Mouse (Mus musculus): ENCODE data around the gene Znhit2. TPM values are rescaled to one million over a fixed set of nuclear protein-coding genes. Genes with fewer than 3 reads are reported as not detected.
A peak's percentile ranks its signal among the peaks of the same experiment; 100 is the strongest.

The Znhit2 gene
- polyA plus RNA-seq, 1 experiment from 2014 or later, result 40.5 TPM

DNA sequence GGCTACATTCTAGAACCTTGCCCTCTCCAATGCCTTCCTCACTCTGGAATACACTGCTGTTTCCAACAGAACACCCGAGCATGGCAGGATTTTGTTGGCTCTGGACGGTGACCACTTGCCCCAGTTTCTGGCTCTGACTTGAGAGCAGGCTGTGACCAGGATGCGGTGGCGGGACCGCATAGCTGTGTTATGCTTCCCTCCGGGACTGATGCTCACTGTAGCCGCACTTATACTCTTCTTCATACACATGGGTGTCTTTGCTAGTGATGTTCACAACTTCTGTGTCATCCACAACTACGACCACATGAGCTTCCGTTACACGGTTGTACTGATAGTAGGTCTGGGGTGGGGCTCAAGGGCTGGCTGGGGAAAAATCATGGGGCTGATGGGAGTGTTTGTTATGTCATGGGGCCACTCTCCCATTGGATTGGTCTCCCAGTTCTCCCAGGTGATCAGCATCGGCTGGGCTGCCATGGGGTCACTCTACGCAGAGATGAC, 19.0 kb downstream of the Znhit2 start, which contains the start of gene Tmem262:
Gene Tmem262, plus strand, starts transcription at position 51 of the 498 bp plus-strand sequence.
- H3K9me3 ChIP-seq (replicated peaks; ENCODE audit: control insufficient read depth, low read length), result no peaks in the 10 kb centered on the region
- H3K4me1 ChIP-seq (ENCODE audit: control insufficient read depth, insufficient read depth, low read length), result peaks cover 13% of the 10 kb centered on the region
- peaks cover 33% of the 10 kb centered on the region for H3K36me3 ChIP-seq (ENCODE audit: control insufficient read depth, insufficient read depth, low read length)
- WGBS, result 95% methylated on average over 12 of the region's 12 CpGs
- DNase-seq (ENCODE audit: low spot score) (no peak), ATAC-seq (no peak)
- H3K4me2 ChIP-seq (ENCODE audit: low read length), result no peak within 1 kb of the TSS
- no peak within 1 kb of the TSS for H3K4me3 ChIP-seq (ENCODE audit: low read depth, low read length)
- no peaks in the 10 kb centered on the region for H3K27me3 ChIP-seq (replicated peaks; ENCODE audit: control insufficient read depth, insufficient read depth, low read length)
- H3K27ac ChIP-seq (ENCODE audit: low read depth, low read length), result no peak within 1 kb of the TSS
- H3K9ac ChIP-seq (ENCODE audit: low read length), result no peak within 1 kb of the TSS

DNA sequence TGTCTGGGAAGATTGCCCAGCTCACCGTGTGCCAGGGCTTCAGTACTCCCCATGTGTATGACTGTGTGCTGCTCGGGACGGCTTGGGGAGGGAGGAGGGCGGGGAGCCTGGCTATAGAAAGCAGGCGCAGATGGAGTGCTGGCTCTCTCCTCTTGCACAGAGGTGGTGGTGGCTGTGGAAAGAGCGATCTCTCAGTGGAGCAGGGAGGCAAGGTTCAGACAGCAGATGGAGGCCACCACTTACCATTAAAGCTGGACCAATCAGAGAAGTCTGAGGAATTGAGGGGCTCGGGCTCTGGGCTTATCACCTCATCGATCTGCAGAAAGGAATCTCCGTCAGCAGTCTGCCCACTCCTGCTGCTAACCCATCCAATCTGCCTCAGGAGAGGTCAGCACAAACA, 21.2 kb downstream of the Znhit2 start, which contains the start of gene Gm28374:
Gene Gm28374, minus strand, starts transcription at position 101 of the 400 bp plus-strand sequence.
- Histone ChIP-seq H3K4me2 (ENCODE audit: low read length) (no peak within 1 kb of the TSS), H3K4me1 (ENCODE audit: control insufficient read depth, insufficient read depth, low read length) (peaks cover 8% of the 10 kb centered on the region; the same call in 1 of the 2 replicates), H3K27ac (ENCODE audit: low read depth, low read length) (no peak within 1 kb of the TSS), H3K9ac (ENCODE audit: low read length) (no peak within 1 kb of the TSS), H3K36me3 (ENCODE audit: control insufficient read depth, insufficient read depth, low read length) (peaks cover 32% of the 10 kb centered on the region), H3K9me3 (replicated peaks; ENCODE audit: control insufficient read depth, low read length) (no peaks in the 10 kb centered on the region), H3K27me3 (replicated peaks; ENCODE audit: control insufficient read depth, insufficient read depth, low read length) (no peaks in the 10 kb centered on the region), H3K4me3 (ENCODE audit: low read depth, low read length) (no peak within 1 kb of the TSS)
- no peak for ATAC-seq
- no peak for DNase-seq (ENCODE audit: low spot score)
- 87% methylated on average over 9 of the region's 9 CpGs for WGBS

DNA sequence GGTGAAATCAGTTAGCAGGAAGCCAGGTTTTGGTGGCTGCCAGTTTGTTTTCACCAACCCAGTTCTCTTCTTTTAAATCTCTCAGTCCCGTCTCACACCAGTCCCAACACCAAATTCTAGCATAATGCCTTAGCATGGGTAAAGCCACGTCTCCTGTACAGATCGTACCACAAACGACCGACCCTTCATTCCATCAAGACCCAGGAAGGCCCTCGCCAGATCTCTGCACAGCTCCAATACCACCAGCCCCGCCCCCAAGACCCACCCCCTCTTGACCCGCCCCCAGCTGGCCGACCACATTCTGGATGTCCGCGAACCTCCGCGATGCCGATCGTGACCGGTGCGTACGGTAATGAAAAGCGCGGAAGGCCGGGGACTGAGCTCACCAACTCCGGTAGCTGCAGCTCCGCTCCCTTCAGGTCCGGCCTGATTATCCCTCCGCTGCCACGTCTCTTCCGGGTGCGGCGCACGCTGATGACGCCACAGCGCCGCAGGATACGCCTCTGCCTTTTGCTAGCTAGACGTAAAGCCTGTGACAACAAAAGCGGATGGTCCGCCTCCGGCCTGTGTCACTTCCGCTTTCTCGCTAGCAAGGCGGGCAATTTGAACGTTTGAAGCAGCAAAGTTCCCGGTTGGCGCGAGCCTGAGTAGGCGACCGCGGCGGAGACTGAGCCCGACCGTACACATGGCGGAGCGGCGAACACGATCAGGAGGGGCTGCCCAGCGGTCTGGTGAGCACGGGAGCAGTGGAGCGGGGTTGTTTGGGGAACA, 23.7 kb downstream of the Znhit2 start, which contains the start of the genes Zfpl1 and Cdca5:
Gene Zfpl1, minus strand, starts transcription at position 479 of the 771 bp plus-strand sequence.
Gene Cdca5, plus strand, starts transcription at position 506 of the 771 bp plus-strand sequence.
- WGBS, result under 1% methylated on average over 58 of the region's 58 CpGs
- Histone ChIP-seq H3K4me1 (ENCODE audit: control insufficient read depth, insufficient read depth, low read length) (peaks cover 8% of the 10 kb centered on the region; the same call in 1 of the 2 replicates), H3K36me3 (ENCODE audit: control insufficient read depth, insufficient read depth, low read length) (peaks cover 42% of the 10 kb centered on the region), H3K27ac (ENCODE audit: low read depth, low read length) (0 out of 2 replicates have a peak within 1 kb of the TSS, but pooled peaks have one; percentile 39), H3K4me2 (ENCODE audit: low read length) (peak within 1 kb of the TSS; percentile 92), H3K27me3 (replicated peaks; ENCODE audit: control insufficient read depth, insufficient read depth, low read length) (no peaks in the 10 kb centered on the region), H3K9me3 (replicated peaks; ENCODE audit: control insufficient read depth, low read length) (no peaks in the 10 kb centered on the region), H3K9ac (ENCODE audit: low read length) (peak within 1 kb of the TSS; percentile 71), H3K4me3 (ENCODE audit: low read depth, low read length) (peak within 1 kb of the TSS; percentile 68)
- ATAC-seq (peak; percentile 95), DNase-seq (ENCODE audit: low spot score) (peak; percentile 99)

DNA sequence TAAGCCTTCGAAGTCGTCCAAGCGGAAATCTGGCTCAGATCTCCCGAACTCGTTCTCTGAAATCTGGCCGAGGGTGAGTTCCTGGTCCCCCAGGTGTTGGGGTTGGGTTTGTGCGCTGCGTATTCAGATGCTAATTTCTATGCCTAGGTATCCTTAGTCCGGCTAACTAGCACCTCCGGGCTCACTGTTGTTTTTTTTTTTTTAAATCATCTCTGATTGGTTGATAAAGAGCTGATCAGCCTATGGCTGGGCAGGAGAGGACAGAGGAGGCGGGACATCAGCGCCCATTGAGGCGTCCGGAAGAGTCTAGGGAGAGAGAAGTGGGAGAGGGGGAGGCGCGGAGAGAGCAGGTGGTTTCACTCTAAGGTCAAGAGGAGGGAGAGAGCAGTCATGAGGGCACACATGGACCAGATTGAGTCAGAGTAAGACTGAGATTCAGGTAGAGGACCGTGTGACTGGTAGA, 24.5 kb downstream of the Znhit2 start:
- Histone ChIP-seq H3K9ac (ENCODE audit: low read length) (peak overlapping the region; percentile 71), H3K36me3 (ENCODE audit: control insufficient read depth, insufficient read depth, low read length) (peaks cover 43% of the 10 kb centered on the region), H3K27ac (ENCODE audit: low read depth, low read length) (no peak overlapping the region), H3K9me3 (replicated peaks; ENCODE audit: control insufficient read depth, low read length) (no peaks in the 10 kb centered on the region), H3K4me1 (ENCODE audit: control insufficient read depth, insufficient read depth, low read length) (peaks cover 8% of the 10 kb centered on the region; the same call in 1 of the 2 replicates), H3K27me3 (replicated peaks; ENCODE audit: control insufficient read depth, insufficient read depth, low read length) (no peaks in the 10 kb centered on the region), H3K4me3 (ENCODE audit: low read depth, low read length) (peak overlapping the region; percentile 68), H3K4me2 (ENCODE audit: low read length) (peak overlapping the region; percentile 88)
- DNase-seq (ENCODE audit: low spot score), result peak; percentile 80
- WGBS, result under 1% methylated on average over 17 of the region's 17 CpGs
- ATAC-seq, result peak; percentile 80

DNA sequence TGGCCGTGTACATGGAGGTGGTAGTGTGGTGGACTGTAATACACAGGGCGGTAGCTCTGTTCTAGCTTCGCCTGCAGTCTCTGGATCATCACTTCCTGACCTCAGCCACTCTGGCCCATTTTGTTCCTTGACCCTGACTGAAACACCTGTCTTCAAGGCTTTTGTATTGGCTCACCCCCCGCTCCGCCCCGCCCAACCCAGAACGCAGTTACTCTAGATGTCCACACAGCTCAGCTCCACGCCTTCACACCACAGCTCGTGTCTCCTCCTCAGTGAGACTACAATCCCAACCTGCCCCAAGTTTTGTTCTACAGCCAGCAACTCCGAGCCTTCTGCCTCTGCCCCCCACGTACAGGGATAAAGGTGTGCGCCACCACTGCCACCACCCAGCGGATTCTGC, 27.8 kb downstream of the Znhit2 start:
- DNase-seq (ENCODE audit: low spot score), result no peak
- no peak overlapping the region for H3K9ac ChIP-seq (ENCODE audit: low read length)
- no peak overlapping the region for H3K4me2 ChIP-seq (ENCODE audit: low read length)
- peaks cover 43% of the 10 kb centered on the region for H3K36me3 ChIP-seq (ENCODE audit: control insufficient read depth, insufficient read depth, low read length)
- no peak overlapping the region for H3K4me3 ChIP-seq (ENCODE audit: low read depth, low read length)
- no peaks in the 10 kb centered on the region for H3K9me3 ChIP-seq (replicated peaks; ENCODE audit: control insufficient read depth, low read length)
- H3K4me1 ChIP-seq (ENCODE audit: control insufficient read depth, insufficient read depth, low read length), result peaks cover 7% of the 10 kb centered on the region; the same call in 1 of the 2 replicates
- no peaks in the 10 kb centered on the region for H3K27me3 ChIP-seq (replicated peaks; ENCODE audit: control insufficient read depth, insufficient read depth, low read length)
- 96% methylated on average over 13 of the region's 13 CpGs for WGBS
- no peak overlapping the region for H3K27ac ChIP-seq (ENCODE audit: low read depth, low read length)
- ATAC-seq, result no peak

DNA sequence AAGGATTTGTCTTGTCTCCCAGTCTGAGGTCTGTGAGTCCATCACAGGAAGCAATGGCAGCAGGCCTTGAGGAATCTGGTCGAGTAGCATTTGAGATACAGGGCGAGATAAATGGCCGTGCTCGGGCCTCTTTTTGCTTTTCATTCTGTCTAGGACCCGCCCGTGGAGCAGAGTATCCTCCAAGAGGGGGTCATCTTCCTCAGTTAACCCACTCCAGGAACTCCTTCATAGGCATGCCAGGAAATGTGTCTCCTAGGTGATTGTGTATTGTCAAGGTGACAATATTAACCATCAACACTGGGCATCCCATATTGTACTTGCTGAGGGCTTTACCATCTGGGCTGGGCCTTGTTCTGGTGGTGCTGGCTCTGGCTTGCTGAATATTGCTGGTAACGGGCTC, 33.1 kb downstream of the Znhit2 start, which contains the start of gene AC131692.1:
Gene AC131692.1, plus strand, starts transcription at position 301 of the 400 bp plus-strand sequence.
- Histone ChIP-seq H3K27ac (ENCODE audit: low read depth, low read length) (no peak within 1 kb of the TSS), H3K9me3 (replicated peaks; ENCODE audit: control insufficient read depth, low read length) (no peaks in the 10 kb centered on the region), H3K27me3 (replicated peaks; ENCODE audit: control insufficient read depth, insufficient read depth, low read length) (no peaks in the 10 kb centered on the region), H3K4me1 (ENCODE audit: control insufficient read depth, insufficient read depth, low read length) (no peaks in the 10 kb centered on the region), H3K4me2 (ENCODE audit: low read length) (no peak within 1 kb of the TSS), H3K9ac (ENCODE audit: low read length) (no peak within 1 kb of the TSS), H3K36me3 (ENCODE audit: control insufficient read depth, insufficient read depth, low read length) (peaks cover 44% of the 10 kb centered on the region), H3K4me3 (ENCODE audit: low read depth, low read length) (no peak within 1 kb of the TSS)
- ATAC-seq (no peak), DNase-seq (ENCODE audit: low spot score) (no peak)
- WGBS, result 93% methylated on average over 7 of the region's 7 CpGs

DNA sequence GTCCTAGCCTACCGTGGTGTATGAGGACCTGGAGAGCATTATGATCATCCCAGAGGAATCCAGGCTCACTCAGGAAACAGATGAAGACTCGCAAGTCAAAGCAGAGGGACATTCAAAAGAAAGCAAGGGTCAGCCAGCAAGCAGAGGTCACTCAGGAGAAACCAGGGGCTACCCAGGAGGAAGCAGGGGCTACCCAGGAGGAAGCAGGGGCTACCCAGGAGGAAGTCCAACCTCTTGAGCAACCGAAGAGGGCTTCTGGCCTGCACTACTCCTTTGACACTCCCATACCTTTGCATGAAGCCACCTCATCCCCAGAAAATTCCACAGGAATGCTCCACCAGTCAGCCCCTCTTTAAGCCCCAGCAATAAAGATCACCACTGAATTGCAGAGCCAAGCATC, 36.9 kb downstream of the Znhit2 start:
- DNase-seq (ENCODE audit: low spot score) (no peak), ATAC-seq (no peak)
- Histone ChIP-seq H3K4me2 (ENCODE audit: low read length) (no peak overlapping the region), H3K27me3 (replicated peaks; ENCODE audit: control insufficient read depth, insufficient read depth, low read length) (no peaks in the 10 kb centered on the region), H3K4me3 (ENCODE audit: low read depth, low read length) (no peak overlapping the region), H3K9me3 (replicated peaks; ENCODE audit: control insufficient read depth, low read length) (no peaks in the 10 kb centered on the region), H3K9ac (ENCODE audit: low read length) (no peak overlapping the region), H3K36me3 (ENCODE audit: control insufficient read depth, insufficient read depth, low read length) (peaks cover 15% of the 10 kb centered on the region; the same call in 1 of the 2 replicates), H3K4me1 (ENCODE audit: control insufficient read depth, insufficient read depth, low read length) (no peaks in the 10 kb centered on the region), H3K27ac (ENCODE audit: low read depth, low read length) (no peak overlapping the region)
- 89% methylated on average over 3 of the region's 3 CpGs for WGBS

DNA sequence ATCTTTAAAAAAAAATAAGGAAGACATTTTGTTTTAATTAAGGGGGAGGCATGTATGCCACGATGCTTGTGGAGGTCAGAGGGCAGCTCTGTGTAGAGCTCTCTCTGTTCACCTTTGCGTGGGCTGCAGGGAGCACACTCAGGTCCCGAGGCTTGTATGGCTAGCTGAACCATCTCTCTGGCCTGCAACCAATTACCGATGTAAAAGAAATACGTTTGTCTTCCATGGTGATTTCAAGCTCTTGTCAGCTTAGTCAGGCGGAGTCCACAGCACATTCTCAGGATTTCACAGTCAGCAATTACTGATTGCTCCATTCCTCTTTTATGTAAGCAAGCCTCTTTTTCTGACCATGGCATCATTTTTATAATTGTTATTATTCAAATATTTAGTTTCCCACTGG, 40.2 kb downstream of the Znhit2 start:
- Histone ChIP-seq H3K36me3 (ENCODE audit: control insufficient read depth, insufficient read depth, low read length) (no peaks in the 10 kb centered on the region), H3K4me1 (ENCODE audit: control insufficient read depth, insufficient read depth, low read length) (no peaks in the 10 kb centered on the region), H3K27me3 (replicated peaks; ENCODE audit: control insufficient read depth, insufficient read depth, low read length) (no peaks in the 10 kb centered on the region), H3K9ac (ENCODE audit: low read length) (no peak overlapping the region), H3K9me3 (replicated peaks; ENCODE audit: control insufficient read depth, low read length) (no peaks in the 10 kb centered on the region), H3K4me3 (ENCODE audit: low read depth, low read length) (no peak overlapping the region), H3K27ac (ENCODE audit: low read depth, low read length) (no peak overlapping the region), H3K4me2 (ENCODE audit: low read length) (no peak overlapping the region)
- DNase-seq (ENCODE audit: low spot score) (no peak), ATAC-seq (no peak)
- 84% methylated on average over 6 of the region's 6 CpGs for WGBS

Measured in forebrain, embryonic 14.5 days (tissue).